Mouse (Mus musculus) stomach, postnatal 0 days (tissue): ENCODE results near the gene Hs1bp3.

Experiments used
- CTCF ChIP-seq: IDR thresholded peaks from 2 replicates; pipeline ENCODE4 v1.5.1; 2016; ENCODE audit warnings: antibody characterized with exemption, low read depth, mild to moderate bottlenecking, moderate library complexity
- EP300 ChIP-seq: optimal IDR thresholded peaks from 2 replicates; pipeline ENCODE3; 2016; ENCODE audit warnings: antibody characterized with exemption

DNA sequence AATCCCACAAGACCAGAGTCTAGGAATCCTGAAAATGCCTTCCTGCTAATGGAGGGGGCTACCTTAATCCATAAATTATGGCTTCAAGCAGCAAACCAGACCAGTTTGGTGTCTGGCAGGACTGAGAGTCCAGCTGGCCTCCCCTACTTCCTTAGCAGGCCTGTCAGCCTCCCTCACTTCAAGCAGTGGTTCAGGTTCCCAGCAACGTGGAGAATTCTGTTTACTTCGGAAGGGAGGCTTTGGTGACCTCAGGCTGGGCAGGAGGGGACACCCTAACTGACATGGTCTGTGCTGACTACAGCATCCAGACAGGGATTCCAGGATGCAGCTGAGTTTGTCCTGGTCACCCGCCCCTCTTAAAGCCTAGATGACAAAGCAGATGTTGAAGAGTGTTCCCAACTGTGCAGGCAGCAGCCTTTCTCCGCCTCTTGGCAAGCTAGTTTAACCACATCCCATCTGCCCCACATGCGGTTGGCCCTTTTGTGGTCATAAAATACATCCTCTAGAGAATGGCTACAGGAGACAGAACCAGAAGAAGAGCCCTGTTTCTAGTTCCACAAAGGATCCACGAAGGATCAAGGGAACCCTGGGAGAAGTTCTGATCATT lies 17.8 kb upstream of the Hs1bp3 start:
- TF ChIP-seq CTCF: no peak
- no peak for TF ChIP-seq EP300
